Mouse (Mus musculus) frontal cortex, adult (tissue): ENCODE measurements around the gene Msrb3.
A peak's percentile ranks its signal among the peaks of the same experiment; 100 is the strongest.
"Not testable (repeated sequence)": the region's sequence is repeated elsewhere in the genome, so short reads cannot be mapped to it uniquely, and the experiment has no call there.

ENCODE experiments used
- ATAC-seq: cut with Nextera tagmentation; 2 replicates; pipeline ENCODE4 v1.9.2; 2017; ENCODE audit warnings: mild to moderate bottlenecking, moderate library complexity, mixed read lengths; ENCODE audit not compliant: low TSS enrichment

Gene Msrb3

GRCm38 (mm10) chr10:120751295-120751722 is 147.6 kb downstream of the Msrb3 start:
- no peak for ATAC-seq

GRCm38 (mm10) chr10:120749556-120749955 is 149.3 kb downstream of the Msrb3 start:
- ATAC-seq, result not testable (repeated sequence)

GRCm38 (mm10) chr10:120748156-120748555 is 150.7 kb downstream of the Msrb3 start:
- no peak for ATAC-seq

- peak; percentile 86 for ATAC-seq
These were observed 153.6 kb downstream of the Msrb3 start for GRCm38 (mm10) chr10:120745138-120745856.

GRCm38 (mm10) chr10:120744441-120745137 is 154.3 kb downstream of the Msrb3 start:
- ATAC-seq, result no peak

- ATAC-seq, result no peak
These were observed 162.3 kb downstream of the Msrb3 start for GRCm38 (mm10) chr10:120736508-120737069.

- ATAC-seq, result no peak
These were observed 163.0 kb downstream of the Msrb3 start for GRCm38 (mm10) chr10:120735722-120736507.

- ATAC-seq, result no peak
These were observed 164.5 kb downstream of the Msrb3 start for GRCm38 (mm10) chr10:120734364-120734763.
